Mouse (Mus musculus): ENCODE data around the gene Syt1.

The Syt1 gene

GRCm38 (mm10) chr10:108580786-108581420, 429.9 kb downstream of the Syt1 start:
- no peak for DNase-seq (ENCODE audit: low read depth, low spot score)

- no peak for DNase-seq (ENCODE audit: low read depth, low spot score)
Observed at GRCm38 (mm10) chr10:108579396-108579795, 431.4 kb downstream of the Syt1 start.

- DNase-seq (ENCODE audit: low read depth, low spot score): no peak
Observed at GRCm38 (mm10) chr10:108577611-108578010, 433.2 kb downstream of the Syt1 start.

GRCm38 (mm10) chr10:108572764-108573163, 438.0 kb downstream of the Syt1 start:
- no peak for DNase-seq (ENCODE audit: low read depth, low spot score)

GRCm38 (mm10) chr10:108571104-108571503, 439.7 kb downstream of the Syt1 start:
- DNase-seq (ENCODE audit: low read depth, low spot score): no peak

GRCm38 (mm10) chr10:108569568-108570139, 441.1 kb downstream of the Syt1 start:
- no peak for DNase-seq (ENCODE audit: low read depth, low spot score)

GRCm38 (mm10) chr10:108568925-108569324, 441.9 kb downstream of the Syt1 start:
- DNase-seq (ENCODE audit: low read depth, low spot score): no peak

- DNase-seq (ENCODE audit: low read depth, low spot score): peak; percentile 39
Observed at GRCm38 (mm10) chr10:108568136-108568535, 442.6 kb downstream of the Syt1 start.

- no peak for DNase-seq (ENCODE audit: low read depth, low spot score)
Observed at GRCm38 (mm10) chr10:108567456-108567855, 443.3 kb downstream of the Syt1 start.

GRCm38 (mm10) chr10:108559607-108559908, 451.2 kb downstream of the Syt1 start:
- no peak for DNase-seq (ENCODE audit: low read depth, low spot score)

GRCm38 (mm10) chr10:108558812-108559606, 451.8 kb downstream of the Syt1 start:
- no peak for DNase-seq (ENCODE audit: low read depth, low spot score)

- no peak for DNase-seq (ENCODE audit: low read depth, low spot score)
Observed at GRCm38 (mm10) chr10:108552544-108552943, 458.2 kb downstream of the Syt1 start.

- no peak for DNase-seq (ENCODE audit: low read depth, low spot score)
Observed at GRCm38 (mm10) chr10:108545715-108546114, 465.1 kb downstream of the Syt1 start.

- DNase-seq (ENCODE audit: low read depth, low spot score): no peak
Observed at GRCm38 (mm10) chr10:108541555-108541954, 469.2 kb downstream of the Syt1 start.

GRCm38 (mm10) chr10:108538546-108538945, 472.2 kb downstream of the Syt1 start:
- DNase-seq (ENCODE audit: low read depth, low spot score): no peak

- DNase-seq (ENCODE audit: low read depth, low spot score): no peak
Observed at GRCm38 (mm10) chr10:108537641-108538040, 473.1 kb downstream of the Syt1 start.

- no peak for DNase-seq (ENCODE audit: low read depth, low spot score)
Observed at GRCm38 (mm10) chr10:108535922-108536321, 474.9 kb downstream of the Syt1 start.

GRCm38 (mm10) chr10:108534112-108534511, 476.7 kb downstream of the Syt1 start:
- no peak for DNase-seq (ENCODE audit: low read depth, low spot score)

- DNase-seq (ENCODE audit: low read depth, low spot score): peak; percentile 11
Observed at GRCm38 (mm10) chr10:108532916-108533315, 477.9 kb downstream of the Syt1 start.

- peak; percentile 45 for DNase-seq (ENCODE audit: low read depth, low spot score)
Observed at GRCm38 (mm10) chr10:108532283-108532682, 478.5 kb downstream of the Syt1 start.

GRCm38 (mm10) chr10:108531641-108532040, 479.1 kb downstream of the Syt1 start:
- DNase-seq (ENCODE audit: low read depth, low spot score): no peak

GRCm38 (mm10) chr10:108531111-108531510, 479.7 kb downstream of the Syt1 start:
- no peak for DNase-seq (ENCODE audit: low read depth, low spot score)

GRCm38 (mm10) chr10:108528338-108528737, 482.4 kb downstream of the Syt1 start:
- no peak for DNase-seq (ENCODE audit: low read depth, low spot score)
